Mouse (Mus musculus) CH12.LX (cell line): Measurements from ENCODE around the gene Fcer1g.

Source experiments
- BHLHE40 ChIP-seq: IDR thresholded peaks from 2 replicates; pipeline ENCODE4 v1.6.1; 2011; ENCODE audit warnings: mild to moderate bottlenecking, low read depth, low read length, improper control_type of control experiment
- CTCF ChIP-seq, 2 experiments: IDR thresholded peaks in 1 of 2; conservative IDR thresholded peaks in 1 of 2; 2 replicates each; pipeline ENCODE4 v1.5.1; 2011 to 2012; ENCODE audit warnings: low read depth in 2 of 2, low read length in 2 of 2, improper control_type of control experiment in 1 of 2, inconsistent platforms in 1 of 2, mild to moderate bottlenecking in 1 of 2, moderate library complexity in 1 of 2
- ELF1 ChIP-seq: IDR thresholded peaks from 2 replicates; pipeline ENCODE4 v1.6.1; 2014; ENCODE audit warnings: low read depth, mild to moderate bottlenecking, inconsistent platforms, low read length, improper control_type of control experiment
- MAFK ChIP-seq: IDR thresholded peaks from 2 replicates; pipeline ENCODE4 v1.6.1; 2011; ENCODE audit warnings: low read length, improper control_type of control experiment; ENCODE audit not compliant: insufficient replicate concordance
- MYC ChIP-seq: IDR thresholded peaks from 2 replicates; pipeline ENCODE4 v1.6.1; 2011; ENCODE audit warnings: low read depth, mild to moderate bottlenecking, improper control_type of control experiment, low read length
- NRF1 ChIP-seq: IDR thresholded peaks from 2 replicates; pipeline ENCODE4 v1.6.1; 2014; ENCODE audit warnings: low read depth, mild to moderate bottlenecking, inconsistent platforms, low read length, improper control_type of control experiment, moderate library complexity
- POLR2A ChIP-seq: IDR thresholded peaks from 2 replicates; pipeline ENCODE4 v1.6.1; 2011; ENCODE audit warnings: low read depth, mild to moderate bottlenecking, improper control_type of control experiment, low read length
- POLR2AphosphoS2 ChIP-seq: IDR thresholded peaks from 2 replicates; pipeline ENCODE4 v1.6.1; 2011; ENCODE audit warnings: low read depth, low read length, improper control_type of control experiment
- SMC3 ChIP-seq: IDR thresholded peaks from 2 replicates; pipeline ENCODE4 v1.6.1; 2011; ENCODE audit warnings: low read depth, low read length, improper control_type of control experiment
- TCF12 ChIP-seq: IDR thresholded peaks from 2 replicates; pipeline ENCODE4 v1.6.1; 2014; ENCODE audit warnings: low read depth, mild to moderate bottlenecking, inconsistent platforms, low read length, improper control_type of control experiment
- USF1 ChIP-seq: IDR thresholded peaks from 2 replicates; pipeline ENCODE4 v1.6.1; 2014; ENCODE audit warnings: low read depth, mild to moderate bottlenecking, inconsistent platforms, low read length, improper control_type of control experiment

- TF ChIP-seq CTCF (conservative IDR thresholded peaks at IDR 0.05 in 1 of 2, IDR thresholded peaks at IDR 0.05 in 1 of 2; ENCODE audit: low read depth in 2 of 2, low read length in 2 of 2): peak; percentile 36 to 61
- no peak for TF ChIP-seq POLR2A
- no peak for TF ChIP-seq MAFK
- no peak for TF ChIP-seq POLR2AphosphoS2
- TF ChIP-seq BHLHE40: peak; percentile 74
- TF ChIP-seq ELF1: peak; percentile 60
- TF ChIP-seq USF1: no peak
- TF ChIP-seq TCF12: no peak
- TF ChIP-seq SMC3: peak; percentile 24; the same call in 1 of the 2 replicates
- TF ChIP-seq NRF1: no peak
- TF ChIP-seq MYC: peak; percentile 63; the same call in 1 of the 2 replicates
These were observed 49.9 kb downstream of the Fcer1g start for GRCm38 (mm10) chr1:171184314-171184713.
